Mouse (Mus musculus) neural tube, embryonic 13.5 days (tissue): ENCODE results near the gene Gm20747. TPM values are rescaled to one million over a fixed set of nuclear protein-coding genes. Genes with fewer than 3 reads are reported as not detected.
"Not testable (repeated sequence)": the region's sequence is repeated elsewhere in the genome, so short reads cannot be mapped to it uniquely, and the experiment has no call there.

Source experiments
- ATAC-seq: fragments of 200-750 bp; cut with Nextera tagmentation; 2 replicates; pipeline ENCODE4 v1.8.0; 2017; ENCODE audit warnings: low read depth, mild to moderate bottlenecking, moderate TSS enrichment, moderate library complexity
- H3K27ac ChIP-seq: fragments of 300-500 bp; sonication (generic); replicated peaks from 2 replicates; pipeline ENCODE4 v1.5.1; 2015; ENCODE audit warnings: moderate library complexity, mild to moderate bottlenecking, inconsistent platforms
- H3K27me3 ChIP-seq: fragments of 300-500 bp; sonication (generic); 2 replicates; pipeline ENCODE4 v1.6.1; 2015; ENCODE audit warnings: mild to moderate bottlenecking, inconsistent platforms
- H3K36me3 ChIP-seq: fragments of 300-500 bp; sonication (generic); 2 replicates; pipeline ENCODE4 v1.6.1; 2015; ENCODE audit warnings: mild to moderate bottlenecking, inconsistent platforms
- H3K4me1 ChIP-seq: fragments of 300-500 bp; sonication (generic); replicated peaks from 2 replicates; pipeline ENCODE4 v1.6.1; 2015; ENCODE audit warnings: inconsistent platforms
- H3K4me2 ChIP-seq: fragments of 300-500 bp; sonication (generic); 2 replicates; pipeline ENCODE4 v1.6.1; 2015; ENCODE audit warnings: inconsistent platforms, mild to moderate bottlenecking, moderate library complexity
- H3K4me3 ChIP-seq: fragments of 300-500 bp; sonication (generic); 2 replicates; pipeline ENCODE4 v1.5.1; 2015; ENCODE audit warnings: mild to moderate bottlenecking, inconsistent platforms
- H3K9ac ChIP-seq: fragments of 300-500 bp; sonication (generic); 2 replicates; pipeline ENCODE4 v1.6.1; 2015; ENCODE audit warnings: moderate library complexity, mild to moderate bottlenecking, inconsistent platforms
- H3K9me3 ChIP-seq: fragments of 300-500 bp; sonication (generic); 2 replicates; pipeline ENCODE4 v1.6.1; 2016; ENCODE audit warnings: inconsistent platforms
- WGBS: fragments of 180-500 bp; shearing (Covaris S2); methylation state at CpG from one replicate; pipeline ENCODE4 v1.1.7; 2015; 5-methylcytosine and 5-hydroxymethylcytosine counted together
- polyA plus RNA-seq: library from polyadenylated mRNA; unstranded; fragments of >200 nt; fragmentation: Nextera tagmentation; extraction: Ambion mirVana; gene quantifications from 2 replicates; pipeline ENCODE4 v1.2.1, GENCODE M21; 2015

The Gm20747 gene
- not detected in 2 replicates for polyA plus RNA-seq

DNA sequence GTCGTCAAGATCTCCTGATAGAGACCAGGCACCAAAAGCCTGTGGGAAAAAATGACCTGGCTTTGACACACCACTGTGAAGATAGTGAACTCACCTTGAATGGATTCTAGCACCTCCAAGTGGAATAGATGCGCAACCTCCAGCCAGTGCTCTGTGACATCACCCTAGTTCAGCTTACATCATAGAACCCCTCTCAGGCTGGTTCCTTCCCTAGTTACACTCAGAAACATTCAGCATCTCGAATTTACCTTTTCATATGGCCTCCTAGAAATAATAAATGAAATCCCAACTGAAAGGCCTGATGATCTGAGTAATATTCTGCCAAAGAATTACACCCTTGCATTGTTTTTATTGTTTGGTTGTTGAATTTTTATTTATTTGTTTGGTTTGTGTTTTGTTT, at the start of gene Gm20747:
Gene Gm20747, minus strand, starts transcription at position 101 of the 400 bp plus-strand sequence.
- H3K27ac ChIP-seq, ATAC-seq, H3K4me2 ChIP-seq, H3K27me3 ChIP-seq, H3K4me3 ChIP-seq, H3K9ac ChIP-seq, H3K9me3 ChIP-seq, H3K36me3 ChIP-seq, H3K4me1 ChIP-seq: not testable (repeated sequence)
- no CpG with 5 or more reads among the region's 3 CpGs for WGBS
